Mouse (Mus musculus) cortical plate, adult 2 months (tissue): ENCODE measurements at regions not wholly inside any gene's neighbourhood (a gene's known extent, or its start where the extent isn't known, plus 50 kb on each side); places are given as distances from the start of the nearest gene placed in this dataset.

Source experiments
- H3K27ac ChIP-seq: fragments of 200-500 bp; 2 replicates; pipeline ENCODE4 v1.5.1; 2012; ENCODE audit warnings: low read length, control low read depth, inconsistent platforms; ENCODE audit not compliant: insufficient read depth
- H3K4me1 ChIP-seq: fragments of 200-500 bp; 2 replicates; pipeline ENCODE4 v1.6.1; 2011; ENCODE audit warnings: low read length; ENCODE audit not compliant: control insufficient read depth, insufficient read depth
- H3K4me3 ChIP-seq: fragments of 200-500 bp; 2 replicates; pipeline ENCODE4 v1.5.1; 2011; ENCODE audit warnings: mild to moderate bottlenecking, low read length, control low read depth; ENCODE audit not compliant: insufficient read depth
- CTCF ChIP-seq: fragments of 200-500 bp; IDR thresholded peaks from 2 replicates; pipeline ENCODE4 v1.5.1; 2011; ENCODE audit warnings: mild to moderate bottlenecking, control low read depth, low read length; ENCODE audit not compliant: insufficient read depth; ENCODE audit errors: extremely low read depth
- POLR2A ChIP-seq: fragments of 200-500 bp; IDR thresholded peaks from 2 replicates; pipeline ENCODE4 v1.6.1; 2011; ENCODE audit warnings: mild to moderate bottlenecking, low read length, control low read depth; ENCODE audit not compliant: insufficient read depth; ENCODE audit errors: extremely low read depth

GRCm38 (mm10) chr6:14409772-14410171, 345.3 kb downstream of the Ppp1r3a start:
- Histone ChIP-seq H3K27ac (no peak overlapping the region), H3K4me3 (no peak overlapping the region), H3K4me1 (no peaks in the 10 kb centered on the region)
- no peak for TF ChIP-seq CTCF

- no peak overlapping the region for H3K4me3 ChIP-seq
- no peak overlapping the region for H3K27ac ChIP-seq
- H3K4me1 ChIP-seq = no peaks in the 10 kb centered on the region
- no peak for TF ChIP-seq CTCF
- no peak for TF ChIP-seq POLR2A
Observed at GRCm38 (mm10) chr6:14407754-14408153, 347.3 kb downstream of the Ppp1r3a start.

GRCm38 (mm10) chr6:14358280-14358679, 396.8 kb downstream of the Ppp1r3a start:
- no peak for TF ChIP-seq CTCF
- TF ChIP-seq POLR2A = no peak
- Histone ChIP-seq H3K27ac (no peak overlapping the region), H3K4me1 (no peaks in the 10 kb centered on the region), H3K4me3 (no peak overlapping the region)
